Mouse (Mus musculus): ENCODE measurements at regions not wholly inside any gene's neighbourhood (a gene's known extent, or its start where the extent isn't known, plus 50 kb on each side); places are given as distances from the start of the nearest gene placed in this dataset.

- DNase-seq, result no peak
Observed at GRCm38 (mm10) chr13:64007688-64008087, 81.3 kb downstream of the Hsd17b3 start.

GRCm38 (mm10) chr13:64002945-64003459, 86.0 kb downstream of the Hsd17b3 start:
- DNase-seq, result peak; percentile 85

GRCm38 (mm10) chr13:64000303-64000702, 88.7 kb downstream of the Hsd17b3 start:
- no peak for DNase-seq

- no peak for DNase-seq
Observed at GRCm38 (mm10) chr13:63998647-63999046, 90.4 kb downstream of the Hsd17b3 start.

GRCm38 (mm10) chr13:63993857-63994477, 95.1 kb downstream of the Hsd17b3 start:
- no peak for DNase-seq

- DNase-seq, result no peak
Observed at GRCm38 (mm10) chr13:63992989-63993388, 96.0 kb downstream of the Hsd17b3 start.

GRCm38 (mm10) chr13:63990480-63990958, 98.5 kb downstream of the Hsd17b3 start:
- peak; percentile 55 for DNase-seq

- no peak for DNase-seq
Observed at GRCm38 (mm10) chr13:63989769-63990168, 99.3 kb downstream of the Hsd17b3 start.

GRCm38 (mm10) chr13:63988263-63988662, 100.8 kb downstream of the Hsd17b3 start:
- DNase-seq, result no peak

GRCm38 (mm10) chr13:63986681-63987080, 102.3 kb downstream of the Hsd17b3 start:
- DNase-seq, result no peak

GRCm38 (mm10) chr13:63985590-63985989, 103.4 kb downstream of the Hsd17b3 start:
- DNase-seq, result peak; percentile 49

GRCm38 (mm10) chr13:63985086-63985485, 103.9 kb downstream of the Hsd17b3 start:
- no peak for DNase-seq

- DNase-seq, result peak; percentile 62
Observed at GRCm38 (mm10) chr13:63980012-63980691, 108.9 kb downstream of the Hsd17b3 start.

GRCm38 (mm10) chr13:63979581-63979980, 109.4 kb downstream of the Hsd17b3 start:
- DNase-seq, result no peak

GRCm38 (mm10) chr13:63969907-63970306, 119.1 kb downstream of the Hsd17b3 start:
- DNase-seq, result no peak

GRCm38 (mm10) chr13:63968623-63969022, 120.4 kb downstream of the Hsd17b3 start:
- DNase-seq, result no peak

GRCm38 (mm10) chr13:63957098-63957497, 131.9 kb downstream of the Hsd17b3 start:
- DNase-seq, result no peak

GRCm38 (mm10) chr13:63954305-63954704, 134.7 kb downstream of the Hsd17b3 start:
- no peak for DNase-seq

- DNase-seq, result peak; percentile 88
Observed at GRCm38 (mm10) chr13:63951922-63952734, 136.9 kb downstream of the Hsd17b3 start.

- peak; percentile 48 for DNase-seq
Observed at GRCm38 (mm10) chr13:63951136-63951535, 136.1 kb downstream of the Ercc6l2 start.

All from embryo, embryonic 11 days (tissue).